Mouse (Mus musculus) liver, adult 2 months (tissue): Measurements from ENCODE around the gene Upk3a. TPM values are rescaled to one million over a fixed set of nuclear protein-coding genes. Genes with fewer than 3 reads are reported as not detected.
A peak's percentile ranks its signal among the peaks of the same experiment; 100 is the strongest.

Experiments
- DNase-seq: peaks from one replicate; pipeline ENCODE4 v3.0.0-alpha.2; 2011; ENCODE audit warnings: low read depth, low spot score; ENCODE audit errors: extremely low read depth
- H3K27ac ChIP-seq: fragments of 200-500 bp; replicated peaks from 2 replicates; pipeline ENCODE4 v1.5.1; 2012; ENCODE audit warnings: low read depth, mild to moderate bottlenecking, control low read depth, inconsistent platforms, low read length; ENCODE audit not compliant: insufficient read depth
- H3K27me3 ChIP-seq: fragments of 200-500 bp; 2 replicates; pipeline ENCODE4 v1.6.1; 2012; ENCODE audit warnings: mild to moderate bottlenecking, moderate library complexity, low read length, inconsistent platforms; ENCODE audit not compliant: control insufficient read depth, insufficient read depth
- H3K36me3 ChIP-seq: fragments of 200-500 bp; 2 replicates; pipeline ENCODE4 v1.6.1; 2012; ENCODE audit warnings: low read length, inconsistent platforms; ENCODE audit not compliant: control insufficient read depth, insufficient read depth
- H3K4me1 ChIP-seq: fragments of 200-500 bp; 2 replicates; pipeline ENCODE4 v1.6.1; 2011; ENCODE audit warnings: low read length; ENCODE audit not compliant: control insufficient read depth, insufficient read depth
- H3K4me3 ChIP-seq: fragments of 200-500 bp; 2 replicates; pipeline ENCODE4 v1.5.1; 2011; ENCODE audit warnings: low read depth, mild to moderate bottlenecking, control low read depth, low read length, moderate library complexity; ENCODE audit not compliant: insufficient read depth
- H3K79me2 ChIP-seq: fragments of 200-500 bp; 2 replicates; pipeline ENCODE4 v1.6.1; 2012; ENCODE audit warnings: inconsistent platforms, mild to moderate bottlenecking, low read length, moderate library complexity; ENCODE audit not compliant: control insufficient read depth, insufficient read depth
- H3K9ac ChIP-seq: fragments of 200-500 bp; 2 replicates; pipeline ENCODE4 v1.6.1; 2012; ENCODE audit warnings: low read depth, mild to moderate bottlenecking, control low read depth, inconsistent platforms, low read length
- CTCF ChIP-seq: fragments of 200-500 bp; IDR thresholded peaks from 2 replicates; pipeline ENCODE4 v1.5.1; 2011; ENCODE audit warnings: low read depth, low read length, control low read depth
- POLR2A ChIP-seq: fragments of 200-500 bp; IDR thresholded peaks from 2 replicates; pipeline ENCODE4 v1.6.1; 2011; ENCODE audit warnings: low read length, control low read depth; ENCODE audit not compliant: insufficient read depth; ENCODE audit errors: extremely low read depth
- WGBS: fragments of 180-500 bp; shearing (Covaris S2); methylation state at CpG from one replicate; pipeline ENCODE4 v1.1.7; 2018; 5-methylcytosine and 5-hydroxymethylcytosine counted together
- polyA plus RNA-seq: library from polyadenylated mRNA; depleted of rRNA; stranded (reverse); fragments of >200 nt; gene quantifications from 2 replicates; pipeline ENCODE4 v1.2.3, GENCODE M21; 2012
- total RNA-seq: library from RNA; depleted of rRNA; stranded (reverse); fragments of >200 nt; gene quantifications from 2 replicates; pipeline ENCODE4 v1.2.3, GENCODE M21; 2014

Gene Upk3a
- total and polyA plus RNA-seq, 2 experiments, result not detected

DNA sequence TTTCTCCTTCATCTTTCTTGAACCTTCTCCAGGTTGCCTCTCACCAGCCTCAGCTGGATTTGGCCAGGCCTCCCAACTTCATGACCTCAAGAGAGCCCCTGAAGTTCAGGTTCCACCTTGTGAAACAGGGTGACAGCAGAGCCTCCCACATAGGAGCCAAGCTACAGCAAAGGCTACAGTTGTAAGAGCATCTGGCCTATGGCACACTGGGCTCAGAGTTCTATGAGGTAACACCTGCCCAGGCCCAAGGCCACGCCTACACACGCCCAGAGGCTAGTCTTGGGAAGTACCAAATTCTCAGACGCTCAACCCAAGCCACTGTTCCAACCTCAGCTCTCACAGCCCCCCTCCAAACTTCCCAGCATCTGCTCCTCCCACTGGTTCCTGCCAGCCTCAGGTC lies 34.1 kb upstream of the Upk3a start:
- peaks cover 41% of the 10 kb centered on the region for H3K79me2 ChIP-seq
- peak overlapping the region; percentile 10 for H3K27ac ChIP-seq
- 26% methylated on average over 3 of the region's 3 CpGs for WGBS
- H3K36me3 ChIP-seq, result no peaks in the 10 kb centered on the region
- no peaks in the 10 kb centered on the region for H3K27me3 ChIP-seq
- TF ChIP-seq CTCF (no peak), POLR2A (no peak)
- peak; percentile 98 for DNase-seq
- H3K4me1 ChIP-seq, result peaks cover 19% of the 10 kb centered on the region
- H3K4me3 ChIP-seq, result no peak overlapping the region
- H3K9ac ChIP-seq, result no peak overlapping the region

DNA sequence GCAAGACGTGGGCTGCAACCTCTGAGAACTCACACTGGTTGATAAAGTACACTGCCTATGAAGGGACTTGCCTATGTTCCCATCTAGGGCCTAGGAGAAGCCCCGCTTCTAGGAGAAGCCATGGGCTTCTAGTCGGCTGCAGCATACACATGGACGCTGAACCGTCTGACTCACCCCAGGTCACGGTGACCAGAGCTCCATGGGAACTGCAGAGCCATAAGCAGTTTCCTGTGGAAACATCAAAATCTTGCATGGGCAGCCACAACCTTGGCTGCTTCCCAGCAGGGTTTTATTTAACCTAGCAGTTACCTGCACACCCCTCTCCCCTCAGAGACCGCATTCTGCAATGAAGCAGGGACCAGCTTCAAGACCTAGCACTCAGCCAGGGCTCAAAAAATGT lies 33.2 kb upstream of the Upk3a start:
- TF ChIP-seq CTCF (no peak), POLR2A (no peak)
- Histone ChIP-seq H3K36me3 (no peaks in the 10 kb centered on the region), H3K4me1 (peaks cover 12% of the 10 kb centered on the region), H3K4me3 (no peak overlapping the region), H3K27me3 (no peaks in the 10 kb centered on the region), H3K27ac (no peak overlapping the region; the same call in 1 of the 2 replicates), H3K9ac (no peak overlapping the region), H3K79me2 (peaks cover 38% of the 10 kb centered on the region)
- no peak for DNase-seq
- 82% methylated on average over 7 of the region's 7 CpGs for WGBS

DNA sequence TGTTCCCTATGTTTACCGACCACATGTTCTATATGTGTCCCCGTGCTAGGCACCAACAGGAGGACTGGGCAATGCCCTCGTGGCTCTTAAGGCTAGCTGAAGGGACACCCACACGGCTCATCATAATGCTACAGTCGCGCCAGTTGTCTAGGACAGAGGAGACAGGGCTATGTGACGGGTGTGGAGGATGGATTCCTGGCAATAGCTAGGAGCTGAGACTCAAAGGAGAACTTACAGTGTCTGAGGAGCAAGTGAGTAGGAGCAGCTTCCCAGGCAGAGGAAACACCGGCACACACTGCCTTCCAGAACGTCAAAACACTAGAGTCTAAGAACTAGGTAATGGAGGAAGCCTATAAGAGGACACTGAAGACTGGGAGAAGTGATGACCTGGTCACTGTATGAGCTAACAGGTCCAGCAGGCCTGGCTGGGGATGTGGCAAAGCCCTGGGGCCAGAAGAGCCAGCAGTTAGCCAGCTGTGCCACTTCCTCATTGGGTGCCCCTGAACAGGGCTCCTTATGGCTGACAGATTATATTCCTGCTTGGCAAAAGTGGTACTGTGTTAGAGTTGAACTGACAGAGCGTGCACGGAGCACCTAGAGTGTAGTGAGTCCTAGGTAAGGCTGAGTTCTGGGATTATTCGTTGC lies 31.3 kb upstream of the Upk3a start:
- Histone ChIP-seq H3K4me3 (no peak overlapping the region), H3K36me3 (no peaks in the 10 kb centered on the region), H3K9ac (no peak overlapping the region), H3K79me2 (peaks cover 26% of the 10 kb centered on the region), H3K27me3 (no peaks in the 10 kb centered on the region), H3K27ac (no peak overlapping the region), H3K4me1 (peaks cover 11% of the 10 kb centered on the region)
- DNase-seq, result no peak
- 90% methylated on average over 12 of the region's 12 CpGs for WGBS
- TF ChIP-seq CTCF (no peak), POLR2A (no peak)

DNA sequence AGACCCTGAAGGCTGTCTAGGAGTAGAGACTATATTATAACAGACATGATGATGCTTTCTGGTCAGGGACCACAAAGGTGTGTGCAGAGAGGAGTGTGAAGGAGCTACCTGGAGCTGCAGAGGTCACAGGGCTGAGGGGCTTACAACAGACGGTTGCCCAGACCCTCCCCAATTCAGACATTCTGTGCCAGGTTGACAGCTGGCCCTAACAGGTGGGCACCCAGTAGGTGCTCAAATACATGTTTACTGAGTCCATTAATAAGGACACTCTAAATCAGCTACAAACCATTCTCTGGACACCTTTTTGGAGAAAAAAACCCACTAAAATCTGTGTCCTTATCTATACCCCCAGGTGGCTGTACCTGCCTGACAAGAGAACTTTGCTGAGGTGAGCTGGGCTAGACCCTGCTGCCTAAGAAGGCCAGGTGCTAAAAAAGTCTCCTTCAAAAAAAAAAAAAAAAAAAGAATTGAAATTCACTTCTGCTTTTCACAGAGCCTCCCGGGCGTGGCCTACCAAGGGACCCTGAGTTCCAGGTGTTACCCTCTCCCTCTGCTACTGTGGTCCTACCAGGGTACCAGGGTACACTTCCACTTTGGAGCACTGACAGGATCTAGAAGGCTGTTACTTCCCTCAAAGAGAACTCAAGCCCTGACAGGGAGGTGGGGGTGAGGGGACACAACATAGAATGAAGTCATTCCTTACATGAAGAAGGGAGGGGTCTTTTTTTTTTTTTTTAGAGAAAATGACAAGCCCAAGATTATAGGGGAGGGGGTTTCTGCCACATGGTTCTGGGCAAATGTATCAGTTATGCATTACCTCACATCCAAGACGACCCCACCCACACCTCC lies 30.5 kb upstream of the Upk3a start:
- Histone ChIP-seq H3K79me2 (peaks cover 26% of the 10 kb centered on the region), H3K4me3 (no peak overlapping the region; the same call in 1 of the 2 replicates), H3K36me3 (no peaks in the 10 kb centered on the region), H3K4me1 (peaks cover 11% of the 10 kb centered on the region), H3K9ac (no peak overlapping the region), H3K27ac (no peak overlapping the region), H3K27me3 (no peaks in the 10 kb centered on the region)
- 79% methylated on average over 4 of the region's 4 CpGs for WGBS
- no peak for DNase-seq
- TF ChIP-seq CTCF (no peak), POLR2A (no peak)

GRCm38 (mm10) chr15:84987020-84987815 lies 29.7 kb upstream of the Upk3a start:
- Histone ChIP-seq H3K36me3 (no peaks in the 10 kb centered on the region), H3K79me2 (peaks cover 21% of the 10 kb centered on the region), H3K4me3 (peak overlapping the region; percentile 86), H3K27me3 (no peaks in the 10 kb centered on the region), H3K4me1 (peaks cover 11% of the 10 kb centered on the region), H3K27ac (peak overlapping the region; percentile 37), H3K9ac (peak overlapping the region; percentile 95)
- TF ChIP-seq POLR2A (no peak), CTCF (no peak)
- under 1% methylated on average over 50 of the region's 53 CpGs for WGBS
- DNase-seq, result peak; percentile 43
